Mouse (Mus musculus) ES-E14 (cell line): ENCODE results near the gene Pbrm1. TPM values are rescaled to one million over a fixed set of nuclear protein-coding genes. Genes with fewer than 3 reads are reported as not detected.

Experiments used
- DNase-seq: peaks from one replicate; pipeline ENCODE4 v3.0.0-alpha.2; 2013; ENCODE audit warnings: low read depth, low spot score
- H3K27ac ChIP-seq: 2 replicates; pipeline ENCODE4 v1.5.1; 2012; ENCODE audit warnings: low read depth, mild to moderate bottlenecking, low read length, moderate library complexity, mixed read lengths; ENCODE audit not compliant: poor library complexity, insufficient read depth, severe bottlenecking
- H3K36me3 ChIP-seq: 2 replicates; pipeline ENCODE4 v1.6.1; 2012; ENCODE audit warnings: mild to moderate bottlenecking, low read length, moderate library complexity, mixed read lengths; ENCODE audit not compliant: control insufficient read depth, poor library complexity, insufficient read depth, severe bottlenecking
- H3K4me1 ChIP-seq, 2 experiments: fragments of 150-350 bp in 1 of 2; sonication (generic) in 1 of 2; 2 replicates each; pipeline ENCODE4 v1.6.1; 2012; ENCODE audit warnings: low read length in 2 of 2, mild to moderate bottlenecking in 1 of 2, mixed read lengths in 1 of 2; ENCODE audit not compliant: control insufficient read depth in 2 of 2, insufficient read depth in 2 of 2, poor library complexity in 1 of 2
- H3K4me3 ChIP-seq, 2 experiments: fragments of 150-350 bp in 1 of 2; sonication (generic) in 1 of 2; 2 replicates each; pipeline ENCODE4 v1.5.1; 2012; ENCODE audit warnings: low read length in 2 of 2, low read depth in 1 of 2, mild to moderate bottlenecking in 1 of 2, mixed read lengths in 1 of 2; ENCODE audit not compliant: insufficient read depth in 1 of 2, poor library complexity in 1 of 2, severe bottlenecking in 1 of 2
- H3K9ac ChIP-seq: 2 replicates; pipeline ENCODE4 v1.6.1; 2012; ENCODE audit warnings: low read depth, mild to moderate bottlenecking, low read length, mixed read lengths; ENCODE audit not compliant: poor library complexity, insufficient read depth, severe bottlenecking
- H3K9me3 ChIP-seq: fragments of 150-350 bp; sonication (generic); 2 replicates; pipeline ENCODE4 v1.6.1; 2012; ENCODE audit warnings: low read depth, mild to moderate bottlenecking, low read length; ENCODE audit not compliant: control insufficient read depth, insufficient read depth
- CHD2 ChIP-seq: IDR thresholded peaks from 2 replicates; pipeline ENCODE4 v1.6.1; 2014; ENCODE audit warnings: mild to moderate bottlenecking, low read depth, low read length, inconsistent platforms
- HCFC1 ChIP-seq: IDR thresholded peaks from 2 replicates; pipeline ENCODE4 v1.6.1; 2012; ENCODE audit warnings: low read length, inconsistent platforms, borderline replicate concordance; ENCODE audit not compliant: insufficient read depth
- MAFK ChIP-seq: IDR thresholded peaks from 2 replicates; pipeline ENCODE4 v1.6.1; 2014; ENCODE audit warnings: mild to moderate bottlenecking, low read depth, low read length, inconsistent platforms; ENCODE audit not compliant: insufficient read depth
- ZC3H11A ChIP-seq: IDR thresholded peaks from 2 replicates; pipeline ENCODE4 v1.6.1; 2012; ENCODE audit warnings: low read depth, mild to moderate bottlenecking, inconsistent platforms, low read length, borderline replicate concordance
- ZNF384 ChIP-seq: IDR thresholded peaks from 2 replicates; pipeline ENCODE4 v1.6.1; 2012; ENCODE audit warnings: low read depth, low read length, inconsistent platforms
- in situ Hi-C, 2 experiments: fragments of 600-800 bp; cut with MboI; formaldehyde crosslinking; loops; one replicate each; pipeline ENCODE4 v1.15.1; 2025; ENCODE audit warnings: low sequenced_read_pairs in 2 of 2, inconsistent platforms in 1 of 2; ENCODE audit not compliant: unreplicated experiment in 2 of 2
- total RNA-seq: library from RNA; depleted of rRNA; stranded (reverse); fragments of 300-350 nt; gene quantifications from 2 replicates; pipeline ENCODE4 v1.2.3, GENCODE M21; 2012

Pbrm1 gene
- total RNA-seq, 1 experiment = 58.9 TPM

DNA sequence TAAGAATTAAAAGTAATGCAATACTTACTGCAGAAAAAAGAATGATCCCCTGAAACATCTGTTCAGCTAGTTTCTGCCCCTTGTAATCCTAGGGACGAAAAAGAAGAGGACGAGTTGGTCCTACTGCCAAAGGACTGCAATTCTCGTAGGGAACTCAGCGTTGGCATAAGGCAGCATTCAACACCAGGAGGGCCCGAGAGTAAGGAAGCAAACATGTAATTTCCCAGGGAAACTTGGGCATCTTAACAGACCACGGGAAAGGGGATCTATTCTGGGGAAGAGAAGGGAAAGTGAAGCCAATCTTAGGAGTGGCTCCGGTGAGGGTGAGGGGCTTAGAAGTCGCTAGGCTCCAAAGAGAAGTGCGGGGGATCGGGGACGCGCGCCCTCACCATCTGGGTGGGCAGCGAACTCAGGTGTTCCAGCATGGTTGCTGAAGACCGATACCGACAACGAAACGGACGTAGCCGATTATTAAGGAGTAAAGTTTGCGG, 18.1 kb upstream of the Pbrm1 start:
- Histone ChIP-seq H3K9me3 (no peaks in the 10 kb centered on the region), H3K4me3 (peak overlapping the region; percentile 84 to 95), H3K36me3 (no peaks in the 10 kb centered on the region), H3K4me1 (peaks cover 0 to 3% of the 10 kb centered on the region in 2 experiments; a peak in 1 of 4 replicates), H3K9ac (peak overlapping the region; percentile 93), H3K27ac (peak overlapping the region; percentile 28; the same call in 1 of the 2 replicates)
- TF ChIP-seq HCFC1 = no peak
- no peak for TF ChIP-seq ZNF384
- no peak for TF ChIP-seq MAFK
- no peak for TF ChIP-seq ZC3H11A
- no peak for TF ChIP-seq CHD2
- in situ Hi-C loops = no loop called here
- no peak for DNase-seq

DNA sequence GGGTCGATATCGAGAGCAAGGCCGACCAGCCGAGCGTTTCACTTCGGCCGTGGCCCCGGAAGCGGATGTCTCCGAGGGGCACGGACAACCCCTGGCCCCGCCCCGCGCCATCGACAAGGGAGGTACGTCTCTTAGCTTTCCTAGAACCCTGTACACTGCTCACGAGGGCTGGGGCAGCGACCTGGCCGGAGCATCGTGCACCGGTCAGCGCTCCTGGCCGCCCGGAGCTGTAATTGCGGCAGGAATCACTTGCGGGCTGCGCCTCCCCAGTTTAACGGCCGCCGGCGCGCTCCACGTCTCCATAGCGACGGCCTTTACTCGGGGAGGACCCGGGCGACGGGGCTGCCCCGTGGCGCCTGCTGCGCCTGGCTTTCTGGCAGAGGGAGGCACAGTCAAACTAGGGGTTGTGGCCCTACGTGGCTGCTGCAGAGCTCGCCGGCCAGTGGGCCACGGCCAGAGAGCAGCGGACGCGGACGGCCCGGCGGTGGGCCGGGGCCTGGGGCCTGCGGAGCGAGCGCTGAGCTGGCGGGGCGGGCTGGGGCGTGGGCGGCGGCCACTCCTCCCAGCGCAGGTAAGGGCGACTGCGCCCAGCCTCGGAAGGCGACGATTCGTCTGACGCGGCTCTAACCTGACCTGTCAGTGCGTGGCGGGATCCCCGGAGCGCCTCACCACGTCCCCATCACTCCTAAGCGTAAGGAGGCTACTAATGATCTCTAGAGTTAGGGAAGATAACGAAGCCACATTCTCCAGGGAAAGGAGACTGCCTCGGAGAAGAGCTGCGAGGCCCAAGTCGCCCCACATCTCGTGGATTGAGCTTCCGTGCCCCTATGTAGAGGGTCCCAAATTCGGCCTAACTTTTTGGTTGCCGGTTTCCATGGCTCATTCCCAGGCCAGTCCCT, 17.4 kb upstream of the Pbrm1 start, which contains the start of the genes Glt8d1 and Spcs1:
TSS of gene Glt8d1 (plus strand) at position 94 of the 899 bp plus-strand sequence.
TSS of gene Spcs1 (minus strand) at position 366 of the 899 bp plus-strand sequence.
- Histone ChIP-seq H3K36me3 (no peaks in the 10 kb centered on the region), H3K4me3 (peak within 1 kb of the TSS; percentile 84 to 95), H3K9ac (peak within 1 kb of the TSS; percentile 93), H3K9me3 (no peaks in the 10 kb centered on the region), H3K4me1 (peaks cover 0 to 3% of the 10 kb centered on the region in 2 experiments; a peak in 1 of 4 replicates), H3K27ac (peak within 1 kb of the TSS; percentile 28)
- DNase-seq = peak; percentile 60
- TF ChIP-seq ZNF384 = no peak
- TF ChIP-seq HCFC1 = peak; percentile 30; the same call in 1 of the 2 replicates
- in situ Hi-C loops = no loop called here

DNA sequence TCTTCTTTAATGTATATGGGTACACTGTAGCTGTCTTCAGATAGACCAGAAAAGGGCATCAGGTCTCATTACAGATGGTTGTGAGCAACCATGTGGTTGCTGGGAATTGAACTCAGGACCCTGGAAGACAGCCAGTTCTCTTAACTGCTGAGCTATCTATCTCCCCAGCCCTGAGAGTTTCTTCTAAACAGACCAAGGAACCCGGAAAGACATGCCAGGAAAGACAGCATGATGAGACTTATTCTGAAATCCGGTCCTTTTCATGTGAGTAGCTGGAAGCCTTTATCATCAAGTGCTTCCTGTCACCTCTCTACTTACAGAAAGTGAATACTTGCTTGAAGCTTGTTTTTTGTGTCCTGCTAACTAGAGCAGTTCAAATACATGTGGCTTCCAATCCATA, 14.4 kb upstream of the Pbrm1 start:
- DNase-seq = no peak
- Histone ChIP-seq H3K4me3 (no peak overlapping the region), H3K27ac (no peak overlapping the region), H3K4me1 (peaks cover 0 to 3% of the 10 kb centered on the region in 2 experiments; a peak in 1 of 4 replicates), H3K9ac (no peak overlapping the region), H3K9me3 (no peaks in the 10 kb centered on the region), H3K36me3 (peaks cover 4% of the 10 kb centered on the region; the same call in 1 of the 2 replicates)
- in situ Hi-C loops = no loop called here
- no peak for TF ChIP-seq MAFK
- TF ChIP-seq ZC3H11A = no peak
- TF ChIP-seq ZNF384 = no peak
- no peak for TF ChIP-seq HCFC1
- TF ChIP-seq CHD2 = no peak

DNA sequence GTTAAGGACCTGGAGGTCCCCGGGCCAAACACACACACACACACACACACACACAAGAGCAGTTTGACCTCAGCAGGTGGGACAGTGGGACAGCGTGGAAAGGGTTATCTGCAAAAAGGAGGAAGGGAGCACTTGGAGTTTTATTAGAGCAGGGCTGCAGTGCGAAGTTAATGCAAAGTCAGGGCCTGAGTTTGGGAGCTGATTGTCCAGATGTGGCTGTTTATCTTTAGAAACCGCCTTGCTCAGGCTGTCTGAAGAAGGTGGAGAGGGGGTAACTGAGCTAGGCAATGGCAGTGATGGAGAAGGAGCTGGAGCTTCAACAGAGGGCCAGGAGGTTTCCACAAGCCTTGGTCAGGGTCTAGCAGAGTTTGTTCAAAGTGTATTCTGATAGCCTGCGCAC, 12.2 kb upstream of the Pbrm1 start:
- Histone ChIP-seq H3K36me3 (peaks cover 8% of the 10 kb centered on the region), H3K9me3 (no peaks in the 10 kb centered on the region), H3K27ac (no peak overlapping the region), H3K4me3 (no peak overlapping the region), H3K9ac (no peak overlapping the region), H3K4me1 (peaks cover 0 to 3% of the 10 kb centered on the region in 2 experiments; a peak in 1 of 4 replicates)
- in situ Hi-C loops = no loop called here
- DNase-seq = no peak
- TF ChIP-seq CHD2 (no peak), ZC3H11A (no peak), MAFK (no peak), HCFC1 (no peak), ZNF384 (no peak)

DNA sequence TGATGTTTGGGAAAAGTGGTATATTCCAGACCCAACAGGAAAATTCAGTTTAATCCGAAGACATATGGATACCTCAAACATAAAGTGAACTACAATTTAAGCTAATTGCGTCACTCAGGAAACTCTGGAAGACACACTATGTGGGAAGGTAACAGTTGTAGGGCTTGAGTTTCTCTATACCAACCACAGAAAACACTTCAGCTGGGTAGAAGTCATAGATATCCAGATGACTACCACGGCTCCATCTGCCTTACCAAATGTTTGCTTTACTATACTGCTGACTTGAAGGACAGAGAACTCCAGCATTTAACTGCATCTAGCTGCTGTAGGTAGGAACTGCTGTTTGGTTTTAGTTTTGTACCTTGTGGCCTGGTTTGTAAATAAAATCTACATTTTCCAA, 7.3 kb upstream of the Pbrm1 start:
- H3K27ac ChIP-seq = no peak overlapping the region

More for the DNA sequence above, 7.3 kb upstream of the Pbrm1 start:
- Histone ChIP-seq H3K4me3 (no peak overlapping the region), H3K9ac (no peak overlapping the region), H3K9me3 (no peaks in the 10 kb centered on the region), H3K4me1 (peaks cover 0 to 3% of the 10 kb centered on the region in 2 experiments; a peak in 2 of 4 replicates), H3K36me3 (peaks cover 46% of the 10 kb centered on the region)
- TF ChIP-seq MAFK = no peak
- 0 out of 2 replicates have a peak, but pooled peaks have one; percentile 54 for TF ChIP-seq CHD2
- DNase-seq = no peak
- in situ Hi-C loops = no loop called here
